Mouse (Mus musculus) 3T3-L1 (cell line): Measurements from ENCODE around the gene Opa1.

Experiments used
- DNase-seq: peaks from one replicate; pipeline ENCODE4 v3.0.0-alpha.2; 2015; ENCODE audit warnings: low read depth, low spot score

The Opa1 gene

GRCm38 (mm10) chr16:29656187-29656825, 77.2 kb downstream of the Opa1 start:
- no peak for DNase-seq

GRCm38 (mm10) chr16:29656901-29657300, 77.8 kb downstream of the Opa1 start:
- DNase-seq, result no peak

GRCm38 (mm10) chr16:29657650-29658548, 78.8 kb downstream of the Opa1 start:
- no peak for DNase-seq

GRCm38 (mm10) chr16:29659101-29659810, 80.1 kb downstream of the Opa1 start:
- no peak for DNase-seq

DNA sequence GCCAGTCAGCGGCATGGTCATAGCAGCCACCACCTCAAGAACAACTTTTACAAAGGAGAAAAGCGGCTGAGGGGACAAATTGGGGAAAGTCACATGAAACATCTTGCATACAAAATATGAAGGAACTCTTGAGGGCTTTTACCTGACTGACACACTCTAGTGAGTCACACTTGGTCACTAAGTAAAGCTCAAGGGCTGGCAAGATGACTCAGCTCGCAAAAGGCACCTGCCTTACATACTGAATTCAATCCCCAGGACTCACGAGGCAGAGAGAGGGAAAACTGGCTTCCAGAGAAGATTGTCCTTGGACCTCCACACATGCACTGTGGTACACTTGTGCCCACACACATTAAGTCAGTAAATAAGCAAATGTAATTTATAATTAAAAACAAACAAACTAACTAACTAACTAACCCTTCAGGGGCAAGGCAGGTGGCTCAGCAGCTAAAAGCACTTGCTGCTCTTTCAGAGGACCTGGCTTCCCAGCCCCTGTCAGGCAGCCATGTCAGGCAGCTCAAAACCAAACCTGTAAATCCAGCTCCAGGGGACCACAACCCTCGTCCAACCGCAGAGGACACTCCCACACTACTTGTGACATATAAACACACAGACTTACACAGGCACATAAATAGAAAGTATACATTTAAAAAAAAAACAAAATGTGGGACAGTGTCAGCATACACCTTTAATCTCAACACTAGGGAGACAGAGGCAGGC, 84.1 kb downstream of the Opa1 start:
- DNase-seq, result peak; percentile 31

- no peak for DNase-seq
Measured at GRCm38 (mm10) chr16:29664392-29664791, 85.3 kb downstream of the Opa1 start.

DNA sequence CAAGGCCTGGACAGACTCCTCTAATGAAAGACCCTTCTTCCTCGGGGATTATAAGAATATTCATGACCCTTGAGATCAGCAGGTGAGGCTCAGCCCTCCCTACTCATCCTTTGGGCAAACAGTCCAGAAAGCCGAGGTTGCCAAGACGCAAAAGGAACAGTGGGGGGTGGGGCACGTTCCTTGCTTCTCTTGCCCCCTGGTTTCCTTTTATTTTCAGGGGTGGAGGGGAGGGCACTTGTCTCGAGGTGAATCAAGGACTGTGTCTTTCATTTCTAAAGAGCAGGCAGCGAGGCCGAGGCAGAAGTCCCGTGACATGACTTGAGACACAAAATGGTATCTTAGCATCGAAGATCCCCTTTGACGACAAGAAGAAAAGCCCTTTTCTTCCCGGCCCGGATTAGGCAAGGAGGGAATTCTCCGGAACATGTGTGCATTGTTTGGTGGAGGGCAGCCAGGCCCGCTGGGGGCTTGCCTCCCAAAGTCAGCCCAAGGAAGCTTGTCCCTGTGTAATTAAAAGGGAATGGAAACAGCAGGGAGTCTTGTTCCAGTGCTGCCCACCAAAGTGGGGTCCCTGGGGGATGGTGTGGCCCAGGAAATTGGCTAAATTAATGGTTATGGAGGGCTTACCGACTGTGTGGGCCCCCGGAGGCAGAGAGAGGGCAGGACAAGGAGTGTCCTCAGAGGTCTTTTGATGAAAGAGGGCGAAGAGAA, 88.0 kb downstream of the Opa1 start:
- DNase-seq, result no peak

DNA sequence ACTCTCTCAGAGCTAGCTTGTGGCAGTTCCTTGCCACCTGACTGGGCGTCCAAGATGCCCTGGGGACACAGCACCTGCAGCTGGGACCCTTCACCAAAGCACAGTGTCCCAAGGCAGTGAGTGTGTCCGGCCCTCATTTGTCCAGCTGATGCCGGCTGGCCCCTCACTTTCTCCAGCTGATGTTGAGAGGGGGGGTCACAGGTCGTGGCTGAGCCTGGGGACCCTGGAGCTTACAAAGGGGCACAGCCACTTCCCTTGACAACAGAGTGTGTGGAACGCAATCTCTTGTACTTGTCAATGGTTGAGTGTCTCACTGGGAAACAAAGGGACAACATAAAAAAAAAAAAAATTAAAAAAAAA, 88.5 kb downstream of the Opa1 start:
- no peak for DNase-seq

DNA sequence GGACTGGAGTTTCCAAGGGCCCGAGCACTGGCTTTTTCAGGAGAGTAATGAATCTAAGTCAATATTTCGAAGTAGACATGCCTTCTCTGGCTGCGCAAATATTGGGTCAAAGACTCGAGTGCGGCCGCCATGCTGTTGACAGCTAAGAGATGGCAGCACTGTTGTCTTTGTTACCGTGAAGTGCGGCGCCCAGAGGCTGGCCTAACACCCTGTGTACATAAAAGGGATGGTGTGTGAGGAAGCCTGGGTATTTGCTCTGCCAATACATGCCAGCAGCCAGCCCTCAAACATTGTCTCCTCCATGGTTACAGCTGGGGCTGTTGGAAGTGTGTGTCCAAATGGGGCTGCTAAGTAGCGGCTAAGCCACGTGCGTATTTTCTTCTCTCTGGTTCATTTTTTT, 89.3 kb downstream of the Opa1 start:
- DNase-seq, result no peak

DNA sequence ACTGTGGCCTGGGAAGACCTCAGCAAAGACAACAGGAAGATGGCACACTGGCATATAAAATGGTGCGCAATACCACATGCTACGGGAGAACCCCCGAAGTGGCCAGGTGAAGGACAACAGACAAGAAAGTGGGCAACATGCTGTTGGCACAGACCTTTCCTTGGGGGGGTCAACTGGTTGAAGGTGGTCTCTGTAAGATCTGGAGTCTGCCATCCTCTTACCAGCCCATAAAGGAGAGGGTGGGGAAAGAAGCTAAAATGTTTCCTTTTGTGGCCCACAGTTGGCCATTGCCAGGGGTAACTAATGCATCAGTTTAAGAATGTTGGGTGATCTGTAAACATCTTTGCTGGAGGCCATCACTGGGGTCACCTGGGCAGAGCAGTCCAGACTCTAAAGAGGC, 91.7 kb downstream of the Opa1 start:
- no peak for DNase-seq

DNA sequence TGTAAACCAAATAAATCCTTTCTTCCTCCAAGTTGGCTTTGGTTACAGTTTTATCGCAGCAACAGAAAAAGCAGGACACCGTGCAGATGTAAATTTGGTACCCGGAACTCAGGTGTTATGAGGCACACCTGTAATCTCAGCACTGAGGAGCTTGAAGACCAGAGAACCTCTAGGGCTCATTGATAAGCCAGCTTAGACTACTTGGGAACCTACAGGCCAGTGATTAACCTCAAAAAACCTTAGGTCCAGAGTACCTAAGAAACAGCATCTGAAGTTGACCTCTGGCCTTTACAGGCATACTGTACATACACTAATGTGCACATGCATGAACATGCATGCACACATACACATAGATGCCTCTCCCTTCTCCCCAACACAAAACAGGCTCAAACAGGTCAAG, 94.1 kb downstream of the Opa1 start:
- DNase-seq, result no peak

DNA sequence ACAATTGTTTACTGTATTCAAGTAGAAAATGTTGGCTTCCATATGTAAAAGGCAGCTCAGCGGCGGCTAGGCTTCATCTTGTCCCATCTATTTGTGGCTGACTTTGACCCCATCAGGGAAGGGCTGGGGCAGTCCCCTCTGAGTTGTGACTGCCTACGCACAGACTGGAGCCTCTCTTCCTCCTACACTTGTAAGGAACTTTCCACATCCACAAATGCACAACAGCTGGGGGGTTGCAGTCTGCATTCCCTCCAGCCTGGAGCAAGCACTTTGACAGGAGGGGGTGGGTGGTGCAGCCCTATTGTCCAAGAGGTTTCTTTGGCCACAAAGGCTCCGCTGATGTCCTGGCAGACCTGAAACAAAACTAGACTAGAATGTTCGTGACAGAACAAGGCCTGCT, 100.5 kb downstream of the Opa1 start:
- no peak for DNase-seq

GRCm38 (mm10) chr16:29680548-29681175, 101.5 kb downstream of the Opa1 start:
- DNase-seq, result no peak

DNA sequence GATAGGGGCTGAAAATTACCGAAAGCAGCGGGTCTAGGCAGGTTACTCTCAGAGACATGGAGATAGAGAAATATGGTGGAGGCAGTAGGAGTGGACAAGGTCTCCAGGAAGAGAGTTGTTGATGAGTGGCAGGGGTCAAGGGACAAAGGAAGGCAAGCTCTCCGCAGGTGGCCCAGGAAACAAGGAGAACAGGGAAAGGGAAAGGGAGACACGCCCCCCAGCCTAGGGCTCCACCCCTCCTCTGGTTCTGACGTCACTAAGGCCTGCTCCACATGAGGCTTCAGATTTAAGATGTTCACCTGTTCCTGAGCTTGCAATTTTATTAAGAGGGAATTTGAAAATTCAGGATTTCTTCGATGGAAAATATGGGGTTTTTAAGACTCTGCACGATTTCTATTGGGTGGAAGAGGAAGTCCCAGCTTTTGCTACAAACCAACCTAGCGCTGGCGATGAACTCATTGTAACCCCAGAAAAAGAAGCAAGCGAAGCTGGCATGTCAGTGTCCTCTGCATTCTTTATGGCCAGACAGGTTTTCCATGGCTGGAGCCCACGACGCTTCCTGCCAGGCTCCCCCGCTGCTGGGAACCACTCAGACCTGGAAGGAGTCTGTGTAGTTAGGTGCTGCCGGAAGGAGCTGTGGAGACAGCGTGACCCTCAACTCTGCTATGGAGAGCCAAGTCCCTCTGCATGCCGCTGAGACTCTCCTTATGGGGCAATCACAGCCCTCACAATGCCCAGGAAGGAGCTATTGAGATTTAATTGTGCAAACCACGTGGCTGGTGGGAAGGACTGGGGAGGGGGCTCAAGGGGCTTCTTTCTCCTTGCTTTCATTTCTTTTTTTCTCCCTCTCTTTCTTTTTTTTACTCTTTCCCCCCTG, 103.7 kb downstream of the Opa1 start:
- DNase-seq, result no peak

GRCm38 (mm10) chr16:29683563-29683962, 104.4 kb downstream of the Opa1 start:
- DNase-seq, result no peak

DNA sequence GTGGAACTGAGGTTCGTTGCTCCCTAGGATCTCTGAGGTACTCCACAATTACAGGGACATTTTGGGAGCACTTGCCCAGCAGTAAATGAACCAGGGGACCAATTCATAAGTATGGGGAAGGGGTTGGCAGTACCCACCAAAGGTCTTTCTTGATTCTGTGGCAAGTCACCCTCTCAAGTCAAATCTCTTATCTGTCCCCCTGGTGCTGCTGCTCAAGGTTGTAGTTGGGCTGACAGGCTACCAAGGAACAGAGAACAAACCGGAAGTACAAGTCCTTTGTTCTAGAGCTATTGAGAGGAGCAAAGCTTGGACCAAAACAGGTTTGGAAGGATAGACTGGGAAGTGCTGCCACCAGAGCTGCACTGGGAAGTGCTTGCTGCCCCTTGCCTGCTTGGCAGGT, 105.0 kb downstream of the Opa1 start:
- no peak for DNase-seq

DNA sequence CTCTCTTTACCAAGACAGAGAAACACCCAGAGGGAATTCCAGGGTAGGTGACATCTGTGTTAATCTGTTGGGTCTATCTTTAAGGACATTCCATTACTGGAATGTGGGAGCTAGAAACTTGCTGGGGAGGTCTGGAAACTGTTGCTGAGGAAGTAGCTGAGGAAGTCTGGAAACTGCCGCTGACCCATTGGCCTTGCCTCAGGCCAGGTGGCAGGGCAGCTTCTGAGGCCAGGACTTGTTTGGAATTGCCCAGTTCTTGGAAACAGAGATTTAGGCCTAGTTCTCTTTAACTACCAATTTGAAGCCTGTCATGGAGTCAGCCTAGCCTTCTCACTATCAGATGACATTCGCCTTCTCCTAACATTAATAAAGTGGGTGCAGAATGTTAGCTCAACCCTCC, 105.5 kb downstream of the Opa1 start:
- no peak for DNase-seq

DNA sequence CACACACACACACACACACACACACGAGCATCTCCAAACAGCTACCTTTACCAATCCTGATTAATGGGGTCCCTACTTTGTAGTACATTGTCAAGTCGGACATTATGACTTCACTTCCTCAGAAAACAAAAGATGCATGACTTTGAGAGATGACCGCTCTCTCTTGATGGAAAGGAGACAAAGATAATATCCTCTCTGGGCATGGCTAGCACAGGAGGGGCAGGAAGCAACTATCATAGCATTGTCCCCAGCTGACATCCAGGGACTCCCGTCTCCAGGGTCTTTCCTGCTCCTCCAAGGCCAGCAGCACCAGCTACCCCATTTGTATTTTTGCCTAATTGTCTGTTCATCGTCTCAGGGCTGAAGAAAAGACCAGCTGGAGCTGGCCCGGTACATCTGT, 107.0 kb downstream of the Opa1 start:
- DNase-seq, result no peak

GRCm38 (mm10) chr16:29687987-29688885, 109.1 kb downstream of the Opa1 start:
- DNase-seq, result no peak
